Mouse (Mus musculus) megakaryocyte, embryonic 14.5 days (primary cell): ENCODE measurements around the gene Hps4. TPM values are rescaled to one million over a fixed set of nuclear protein-coding genes. Genes with fewer than 3 reads are reported as not detected.
A peak's percentile ranks its signal among the peaks of the same experiment; 100 is the strongest.

Source experiments
- H3K27me3 ChIP-seq: replicated peaks from 2 replicates; pipeline ENCODE3; 2012; ENCODE audit warnings: inconsistent platforms
- H3K36me3 ChIP-seq: replicated peaks from 2 replicates; pipeline ENCODE3; 2012; ENCODE audit warnings: low read length, inconsistent platforms, mixed read lengths
- H3K4me1 ChIP-seq: 2 replicates; pipeline ENCODE4 v1.6.1; 2012; ENCODE audit warnings: inconsistent platforms
- H3K4me3 ChIP-seq: replicated peaks from 2 replicates; pipeline ENCODE3; 2012; ENCODE audit warnings: moderate library complexity, mild to moderate bottlenecking, inconsistent platforms
- H3K9me3 ChIP-seq: 2 replicates; pipeline ENCODE4 v1.6.1; 2012; ENCODE audit warnings: inconsistent platforms
- FLI1 ChIP-seq: IDR thresholded peaks from 2 replicates; pipeline ENCODE4 v1.6.1; 2012; ENCODE audit warnings: low read length, inconsistent platforms, mixed read lengths
- GATA1 ChIP-seq: IDR thresholded peaks from 3 replicates; pipeline ENCODE4 v1.6.1; 2012; ENCODE audit warnings: mixed read lengths, low read length, inconsistent platforms, borderline replicate concordance
- polyA plus RNA-seq: library from polyadenylated mRNA; stranded (reverse); fragments of >175 nt; gene quantifications from 2 replicates; pipeline ENCODE4 v1.2.3, GENCODE M21; 2012; ENCODE audit warnings: low replicate concordance; ENCODE audit not compliant: insufficient read depth

Hps4 gene
- polyA plus RNA-seq, 1 experiment, result 214 TPM

- H3K36me3 ChIP-seq, result peaks cover 75% of the 10 kb centered on the region
- peaks cover 13% of the 10 kb centered on the region for H3K9me3 ChIP-seq
- no peaks in the 10 kb centered on the region for H3K27me3 ChIP-seq
- TF ChIP-seq GATA1 (no peak), FLI1 (no peak)
- H3K4me1 ChIP-seq, result peaks cover 56% of the 10 kb centered on the region
- H3K4me3 ChIP-seq, result no peak overlapping the region
Measured at GRCm38 (mm10) chr5:112339215-112339614, 3.7 kb upstream of the Hps4 start.

GRCm38 (mm10) chr5:112343205-112343595 lies 317 bp downstream of the Hps4 start:
- H3K4me3 ChIP-seq, result peak overlapping the region; percentile 96
- no peaks in the 10 kb centered on the region for H3K9me3 ChIP-seq
- H3K4me1 ChIP-seq, result peaks cover 82% of the 10 kb centered on the region
- H3K27me3 ChIP-seq, result no peaks in the 10 kb centered on the region
- no peak for TF ChIP-seq FLI1
- no peak for TF ChIP-seq GATA1
- H3K36me3 ChIP-seq, result peaks cover 74% of the 10 kb centered on the region

- TF ChIP-seq GATA1 (no peak), FLI1 (no peak)
- peak overlapping the region; percentile 96 for H3K4me3 ChIP-seq
- H3K36me3 ChIP-seq, result peaks cover 75% of the 10 kb centered on the region
- H3K27me3 ChIP-seq, result no peaks in the 10 kb centered on the region
- H3K9me3 ChIP-seq, result no peaks in the 10 kb centered on the region
- peaks cover 92% of the 10 kb centered on the region for H3K4me1 ChIP-seq
Measured at GRCm38 (mm10) chr5:112344092-112344960, 1.4 kb downstream of the Hps4 start.

- no peaks in the 10 kb centered on the region for H3K27me3 ChIP-seq
- peaks cover 93% of the 10 kb centered on the region for H3K4me1 ChIP-seq
- H3K4me3 ChIP-seq, result peak overlapping the region; percentile 91
- peaks cover 75% of the 10 kb centered on the region for H3K36me3 ChIP-seq
- TF ChIP-seq FLI1 (no peak), GATA1 (peak; percentile 85; the same call in 2 of the 3 replicates)
- H3K9me3 ChIP-seq, result no peaks in the 10 kb centered on the region
Measured at GRCm38 (mm10) chr5:112346211-112346965, 3.5 kb downstream of the Hps4 start.

- TF ChIP-seq FLI1 (no peak), GATA1 (no peak)
- peaks cover 100% of the 10 kb centered on the region for H3K4me1 ChIP-seq
- peak overlapping the region; percentile 35 for H3K4me3 ChIP-seq
- H3K9me3 ChIP-seq, result no peaks in the 10 kb centered on the region
- H3K27me3 ChIP-seq, result no peaks in the 10 kb centered on the region
- H3K36me3 ChIP-seq, result peaks cover 97% of the 10 kb centered on the region
Measured at GRCm38 (mm10) chr5:112349169-112349568, 6.3 kb downstream of the Hps4 start.

- Histone ChIP-seq H3K27me3 (no peaks in the 10 kb centered on the region), H3K36me3 (peaks cover 99% of the 10 kb centered on the region), H3K4me1 (peaks cover 100% of the 10 kb centered on the region), H3K4me3 (peak overlapping the region; percentile 65), H3K9me3 (no peaks in the 10 kb centered on the region)
- TF ChIP-seq FLI1, result no peak
- TF ChIP-seq GATA1, result no peak
Measured at GRCm38 (mm10) chr5:112355493-112355892, 12.6 kb downstream of the Hps4 start.

- TF ChIP-seq GATA1 (no peak), FLI1 (no peak)
- H3K27me3 ChIP-seq, result no peaks in the 10 kb centered on the region
- H3K4me3 ChIP-seq, result peak within 1 kb of the TSS; percentile 76
- H3K36me3 ChIP-seq, result peaks cover 96% of the 10 kb centered on the region
- H3K9me3 ChIP-seq, result no peaks in the 10 kb centered on the region
- peaks cover 97% of the 10 kb centered on the region for H3K4me1 ChIP-seq
Measured at GRCm38 (mm10) chr5:112355910-112356309, 13.0 kb downstream of the Hps4 start, which contains the start of gene Gm6583. TSS of gene Gm6583 (minus strand) at chr5:112356033.

GRCm38 (mm10) chr5:112356322-112356721 lies 13.4 kb downstream of the Hps4 start:
- TF ChIP-seq FLI1, result no peak
- TF ChIP-seq GATA1, result no peak
- H3K36me3 ChIP-seq, result peaks cover 96% of the 10 kb centered on the region
- peak overlapping the region; percentile 70 for H3K4me3 ChIP-seq
- no peaks in the 10 kb centered on the region for H3K27me3 ChIP-seq
- peaks cover 93% of the 10 kb centered on the region for H3K4me1 ChIP-seq
- no peaks in the 10 kb centered on the region for H3K9me3 ChIP-seq

- peaks cover 88% of the 10 kb centered on the region for H3K4me1 ChIP-seq
Measured at GRCm38 (mm10) chr5:112359520-112359919, 16.6 kb downstream of the Hps4 start.

GRCm38 (mm10) chr5:112360077-112360476 lies 17.2 kb downstream of the Hps4 start:
- TF ChIP-seq FLI1, result no peak
- no peak for TF ChIP-seq GATA1
- H3K4me3 ChIP-seq, result peak overlapping the region; percentile 88
- peaks cover 88% of the 10 kb centered on the region for H3K4me1 ChIP-seq
- H3K36me3 ChIP-seq, result peaks cover 95% of the 10 kb centered on the region
- no peaks in the 10 kb centered on the region for H3K27me3 ChIP-seq
- peaks cover 6% of the 10 kb centered on the region for H3K9me3 ChIP-seq

More at GRCm38 (mm10) chr5:112359520-112359919, 16.6 kb downstream of the Hps4 start:
- H3K36me3 ChIP-seq, result peaks cover 95% of the 10 kb centered on the region
- H3K4me3 ChIP-seq, result peak overlapping the region; percentile 88
- peaks cover 6% of the 10 kb centered on the region for H3K9me3 ChIP-seq
- H3K27me3 ChIP-seq, result no peaks in the 10 kb centered on the region
- TF ChIP-seq FLI1 (no peak), GATA1 (peak; percentile 87)
